8 mouse cellular contexts compared by ENCODE assay signal in genomic region chr11:51635525-51636322, GRCm38 (mm10). TPM values are rescaled to one million over a fixed set of nuclear protein-coding genes. Genes with fewer than 3 reads are reported as not detected.
DNase-seq lines count a peak whose midpoint lies in the region; ATAC-seq lines count a peak whose summit lies in the region.

Rmnd5b (minus strand) TSS chr11:51635896.

- ATAC-seq in megakaryocyte, adult 5-6 weeks (ENCODE audit: poor library complexity, severe bottlenecking), result peak; percentile 73

- DNase-seq in adrenal gland, adult (ENCODE audit: inconsistent age in 2 of 2, low spot score in 1 of 2), result peak; percentile 93 to 97
- DNase-seq in embryo, embryonic 10 days (ENCODE audit: low spot score), result peak; percentile 86
- peak; percentile 89 for DNase-seq in gastrocnemius, postnatal 10 days
- peak; percentile 93 for DNase-seq in induced T-regulatory cell, adult 2 months (ENCODE audit: low read depth)
- peak; percentile 92 to 94 for DNase-seq in left cerebral cortex, adult 8-10 months (ENCODE audit: low spot score in 2 of 2)
- peak; percentile 95 to 97 for DNase-seq in right cerebral cortex, adult 2 months (ENCODE audit: low spot score in 2 of 2)
- peak; percentile 71 for DNase-seq in urinary bladder, postnatal 10 days (ENCODE audit: low spot score)

RNA-seq across cellular contexts. Expression of gene Rmnd5b, which starts in this region (rescaled TPM):
- 10 to 100 TPM; 16.2 to 17.9 TPM for total RNA-seq in gastrocnemius, postnatal 10 days (2021)
- total RNA-seq in left cerebral cortex, adult 8-10 months (2022), result 10 to 100 TPM; 48.2 to 59.4 (median 54.7) TPM
- 50.8 and 63.1 TPM in 2 replicates for total RNA-seq in megakaryocyte, adult 5-6 weeks (2015)
- total RNA-seq in megakaryocyte, adult 5-6 weeks (2017), result 19.2 and 35.5 TPM in 2 replicates

Comparison
In these comparisons a context has a peak if more than half of its experiments do, and no peak if none do; other contexts are left out.
1. Peak in every context shown above with its lines: DNase-seq and ATAC-seq.